Mouse (Mus musculus): ENCODE results near the gene Btbd7. TPM values are rescaled to one million over a fixed set of nuclear protein-coding genes. Genes with fewer than 3 reads are reported as not detected.
A peak's percentile ranks its signal among the peaks of the same experiment; 100 is the strongest.

Btbd7 gene
- polyA plus RNA-seq, 1 experiment from 2014 or later, result 14.7 TPM

- peak overlapping the region; percentile 86 for H3K4me3 ChIP-seq (ENCODE audit: low read depth, low read length)
- under 1% methylated on average over 5 of the region's 5 CpGs for WGBS
Measured at GRCm38 (mm10) chr12:102758936-102759335, 119.3 kb downstream of the Btbd7 start.

GRCm38 (mm10) chr12:102758403-102758756, 119.9 kb downstream of the Btbd7 start, which contains the start of gene Gm20604:
Gene Gm20604, minus strand, starts transcription at chr12:102758672.
- H3K27me3 ChIP-seq (replicated peaks; ENCODE audit: insufficient read depth, low read length), result no peaks in the 10 kb centered on the region
- DNase-seq (ENCODE audit: low spot score), result no peak
- H3K9me3 ChIP-seq (ENCODE audit: low read length), result no peaks in the 10 kb centered on the region
- no peak for ATAC-seq
- peaks cover 13% of the 10 kb centered on the region; the same call in 1 of the 2 replicates for H3K4me1 ChIP-seq (ENCODE audit: insufficient read depth, low read depth, low read length)
- H3K27ac ChIP-seq (ENCODE audit: low read length), result peak within 1 kb of the TSS; percentile 87
- H3K4me3 ChIP-seq (ENCODE audit: low read depth, low read length), result peak within 1 kb of the TSS; percentile 86
- peak within 1 kb of the TSS; percentile 86 for H3K4me2 ChIP-seq (replicated peaks; ENCODE audit: low read depth, low read length)
- H3K36me3 ChIP-seq (ENCODE audit: insufficient read depth, low read length), result no peaks in the 10 kb centered on the region
- WGBS, result under 1% methylated on average over 10 of the region's 10 CpGs
- TF ChIP-seq EP300 (IDR thresholded peaks at IDR 0.05), result no peak
- TF ChIP-seq CTCF (IDR thresholded peaks at IDR 0.05), result no peak
- peak within 1 kb of the TSS; percentile 76 for H3K9ac ChIP-seq (replicated peaks; ENCODE audit: low read depth)

More at GRCm38 (mm10) chr12:102758936-102759335, 119.3 kb downstream of the Btbd7 start:
- Histone ChIP-seq H3K36me3 (ENCODE audit: insufficient read depth, low read length) (peaks cover 2% of the 10 kb centered on the region; the same call in 1 of the 2 replicates), H3K27me3 (replicated peaks; ENCODE audit: insufficient read depth, low read length) (no peaks in the 10 kb centered on the region), H3K4me1 (ENCODE audit: insufficient read depth, low read depth, low read length) (peaks cover 13% of the 10 kb centered on the region; the same call in 1 of the 2 replicates), H3K9ac (replicated peaks; ENCODE audit: low read depth) (peak overlapping the region; percentile 76), H3K4me2 (replicated peaks; ENCODE audit: low read depth, low read length) (peak overlapping the region; percentile 86), H3K9me3 (ENCODE audit: low read length) (no peaks in the 10 kb centered on the region), H3K27ac (ENCODE audit: low read length) (peak overlapping the region; percentile 87; the same call in 1 of the 2 replicates)
- TF ChIP-seq EP300 (IDR thresholded peaks at IDR 0.05) (no peak), CTCF (IDR thresholded peaks at IDR 0.05) (no peak)
- DNase-seq (ENCODE audit: low spot score) (peak; percentile 14), ATAC-seq (no peak)

GRCm38 (mm10) chr12:102757689-102758402, 120.4 kb downstream of the Btbd7 start, which contains the start of the genes Gm28051, Gon7 and Ubr7:
Gene Gm28051, minus strand, starts transcription at chr12:102757765.
Gene Gon7, minus strand, starts transcription at chr12:102757803.
Gene Ubr7, plus strand, starts transcription at chr12:102757967.
- WGBS, result 0% methylated on average over 51 of the region's 73 CpGs
- ATAC-seq, result peak; percentile 98

GRCm38 (mm10) chr12:102757055-102757688, 121.1 kb downstream of the Btbd7 start:
- H3K27me3 ChIP-seq (replicated peaks; ENCODE audit: insufficient read depth, low read length), result no peaks in the 10 kb centered on the region
- H3K4me3 ChIP-seq (ENCODE audit: low read depth, low read length), result peak overlapping the region; percentile 86
- H3K27ac ChIP-seq (ENCODE audit: low read length), result peak overlapping the region; percentile 86
- WGBS, result 2% methylated on average over 44 of the region's 46 CpGs
- no peak for DNase-seq (ENCODE audit: low spot score)
- H3K4me2 ChIP-seq (replicated peaks; ENCODE audit: low read depth, low read length), result peak overlapping the region; percentile 58
- no peaks in the 10 kb centered on the region for H3K9me3 ChIP-seq (ENCODE audit: low read length)
- peak overlapping the region; percentile 41 for H3K9ac ChIP-seq (replicated peaks; ENCODE audit: low read depth)
- peak; percentile 81 for ATAC-seq
- H3K4me1 ChIP-seq (ENCODE audit: insufficient read depth, low read depth, low read length), result peaks cover 13% of the 10 kb centered on the region; the same call in 1 of the 2 replicates
- no peaks in the 10 kb centered on the region for H3K36me3 ChIP-seq (ENCODE audit: insufficient read depth, low read length)
- no peak for TF ChIP-seq CTCF (IDR thresholded peaks at IDR 0.05)
- TF ChIP-seq EP300 (IDR thresholded peaks at IDR 0.05), result no peak

More at GRCm38 (mm10) chr12:102757689-102758402, 120.4 kb downstream of the Btbd7 start, which contains the start of the genes Gm28051, Gon7 and Ubr7:
- peak; percentile 99 for DNase-seq (ENCODE audit: low spot score)
- Histone ChIP-seq H3K36me3 (ENCODE audit: insufficient read depth, low read length) (no peaks in the 10 kb centered on the region), H3K9ac (replicated peaks; ENCODE audit: low read depth) (peak within 1 kb of the TSS; percentile 76), H3K27ac (ENCODE audit: low read length) (peak within 1 kb of the TSS; percentile 87), H3K4me3 (ENCODE audit: low read depth, low read length) (peak within 1 kb of the TSS; percentile 86), H3K4me1 (ENCODE audit: insufficient read depth, low read depth, low read length) (peaks cover 13% of the 10 kb centered on the region; the same call in 1 of the 2 replicates), H3K27me3 (replicated peaks; ENCODE audit: insufficient read depth, low read length) (no peaks in the 10 kb centered on the region), H3K9me3 (ENCODE audit: low read length) (no peaks in the 10 kb centered on the region), H3K4me2 (replicated peaks; ENCODE audit: low read depth, low read length) (peak within 1 kb of the TSS; percentile 86)
- TF ChIP-seq EP300 (IDR thresholded peaks at IDR 0.05) (0 out of 2 replicates have a peak, but pooled peaks have one; percentile 26), CTCF (IDR thresholded peaks at IDR 0.05) (peak; percentile 66)

GRCm38 (mm10) chr12:102756304-102756703, 122.0 kb downstream of the Btbd7 start:
- TF ChIP-seq EP300 (IDR thresholded peaks at IDR 0.05) (no peak), CTCF (IDR thresholded peaks at IDR 0.05) (peak; percentile 71)
- no peaks in the 10 kb centered on the region for H3K9me3 ChIP-seq (ENCODE audit: low read length)
- peak overlapping the region; percentile 86; the same call in 1 of the 2 replicates for H3K27ac ChIP-seq (ENCODE audit: low read length)
- H3K4me1 ChIP-seq (ENCODE audit: insufficient read depth, low read depth, low read length), result peaks cover 13% of the 10 kb centered on the region; the same call in 1 of the 2 replicates
- no peaks in the 10 kb centered on the region for H3K27me3 ChIP-seq (replicated peaks; ENCODE audit: insufficient read depth, low read length)
- H3K36me3 ChIP-seq (ENCODE audit: insufficient read depth, low read length), result no peaks in the 10 kb centered on the region
- peak; percentile 30 for DNase-seq (ENCODE audit: low spot score)
- WGBS, result 60% methylated on average over 7 of the region's 7 CpGs
- H3K4me2 ChIP-seq (replicated peaks; ENCODE audit: low read depth, low read length), result peak overlapping the region; percentile 58
- ATAC-seq, result no peak
- H3K9ac ChIP-seq (replicated peaks; ENCODE audit: low read depth), result 0 out of 2 replicates have a peak overlapping the region, but pooled peaks have one; percentile 41
- H3K4me3 ChIP-seq (ENCODE audit: low read depth, low read length), result peak overlapping the region; percentile 86

GRCm38 (mm10) chr12:102748256-102748655, 130.0 kb downstream of the Btbd7 start:
- H3K9ac ChIP-seq (replicated peaks; ENCODE audit: low read depth), result no peak overlapping the region
- DNase-seq (ENCODE audit: low spot score) (peak; percentile 32), ATAC-seq (no peak)
- H3K36me3 ChIP-seq (ENCODE audit: insufficient read depth, low read length), result no peaks in the 10 kb centered on the region
- H3K27me3 ChIP-seq (replicated peaks; ENCODE audit: insufficient read depth, low read length), result no peaks in the 10 kb centered on the region
- peaks cover 5% of the 10 kb centered on the region; the same call in 1 of the 2 replicates for H3K4me1 ChIP-seq (ENCODE audit: insufficient read depth, low read depth, low read length)
- no peak for TF ChIP-seq EP300 (IDR thresholded peaks at IDR 0.05)
- TF ChIP-seq CTCF (IDR thresholded peaks at IDR 0.05), result no peak
- no peak overlapping the region for H3K4me2 ChIP-seq (replicated peaks; ENCODE audit: low read depth, low read length)
- no peak overlapping the region for H3K27ac ChIP-seq (ENCODE audit: low read length)
- H3K4me3 ChIP-seq (ENCODE audit: low read depth, low read length), result no peak overlapping the region
- 77% methylated on average over 3 of the region's 3 CpGs for WGBS
- H3K9me3 ChIP-seq (ENCODE audit: low read length), result no peaks in the 10 kb centered on the region

Data from lung, postnatal 0 days (tissue).